Mouse (Mus musculus) heart, embryonic 12.5 days (tissue): Measurements from ENCODE around the gene Il1rapl1. TPM values are rescaled to one million over a fixed set of nuclear protein-coding genes. Genes with fewer than 3 reads are reported as not detected.
A peak's percentile ranks its signal among the peaks of the same experiment; 100 is the strongest.

Experiments
- ATAC-seq: fragments of 200-750 bp; cut with Nextera tagmentation; 2 replicates; pipeline ENCODE4 v1.8.0; 2017; ENCODE audit warnings: moderate TSS enrichment, moderate library complexity; ENCODE audit not compliant: insufficient number of reproducible peaks, low FRiP score
- H3K27ac ChIP-seq: fragments of 300-500 bp; sonication (generic); 2 replicates; pipeline ENCODE4 v1.5.1; 2016; ENCODE audit warnings: mild to moderate bottlenecking, moderate library complexity; ENCODE audit not compliant: poor library complexity, severe bottlenecking
- H3K27me3 ChIP-seq: fragments of 300-500 bp; sonication (generic); replicated peaks from 2 replicates; pipeline ENCODE4 v1.6.1; 2016; ENCODE audit warnings: mild to moderate bottlenecking, moderate library complexity
- H3K36me3 ChIP-seq: fragments of 300-500 bp; sonication (generic); 2 replicates; pipeline ENCODE4 v1.6.1; 2016; ENCODE audit warnings: mild to moderate bottlenecking, moderate library complexity
- H3K4me1 ChIP-seq: fragments of 300-500 bp; sonication (generic); replicated peaks from 2 replicates; pipeline ENCODE4 v1.6.1; 2016; ENCODE audit warnings: mild to moderate bottlenecking
- H3K4me2 ChIP-seq: fragments of 300-500 bp; sonication (generic); 2 replicates; pipeline ENCODE4 v1.6.1; 2016; ENCODE audit warnings: mild to moderate bottlenecking, moderate library complexity
- H3K4me3 ChIP-seq: fragments of 300-500 bp; sonication (generic); 2 replicates; pipeline ENCODE4 v1.5.1; 2016; ENCODE audit warnings: mild to moderate bottlenecking
- H3K9ac ChIP-seq: fragments of 300-500 bp; sonication (generic); 2 replicates; pipeline ENCODE4 v1.6.1; 2016; ENCODE audit warnings: mild to moderate bottlenecking, moderate library complexity
- H3K9me3 ChIP-seq: fragments of 300-500 bp; sonication (generic); replicated peaks from 2 replicates; pipeline ENCODE4 v1.6.1; 2016; ENCODE audit warnings: mild to moderate bottlenecking, moderate library complexity
- WGBS: fragments of 180-500 bp; shearing (Covaris S2); methylation state at CpG from one replicate; pipeline ENCODE4 v1.1.7; 2016; 5-methylcytosine and 5-hydroxymethylcytosine counted together
- polyA plus RNA-seq: library from polyadenylated mRNA; unstranded; fragments of >200 nt; fragmentation: Nextera tagmentation; extraction: Ambion mirVana; gene quantifications from 2 replicates; pipeline ENCODE4 v1.2.1, GENCODE M21; 2016

Gene Il1rapl1
- 0.15 and 0.26 TPM in 2 replicates for polyA plus RNA-seq

- no peak within 1 kb of the TSS for H3K9ac ChIP-seq
- no peaks in the 10 kb centered on the region for H3K36me3 ChIP-seq
- peak within 1 kb of the TSS; percentile 44 for H3K4me3 ChIP-seq
- H3K4me1 ChIP-seq = no peaks in the 10 kb centered on the region
- H3K27me3 ChIP-seq = no peaks in the 10 kb centered on the region; the same call in 1 of the 2 replicates
- 26% methylated on average over 12 of the region's 12 CpGs for WGBS
- H3K27ac ChIP-seq = no peak within 1 kb of the TSS
- ATAC-seq = no peak
- H3K4me2 ChIP-seq = peak within 1 kb of the TSS; percentile 77
- no peaks in the 10 kb centered on the region for H3K9me3 ChIP-seq
These were observed at the start of gene Il1rapl1 for GRCm38 (mm10) chrX:88115609-88116073. Gene Il1rapl1, minus strand, starts transcription at chrX:88115645.

GRCm38 (mm10) chrX:88158037-88158436 is 42.6 kb upstream of the Il1rapl1 start:
- H3K4me1 ChIP-seq = no peaks in the 10 kb centered on the region
- H3K36me3 ChIP-seq = no peaks in the 10 kb centered on the region
- H3K4me3 ChIP-seq = no peak overlapping the region
- H3K27ac ChIP-seq = no peak overlapping the region
- no peak for ATAC-seq
- H3K4me2 ChIP-seq = no peak overlapping the region
- H3K9me3 ChIP-seq = no peaks in the 10 kb centered on the region
- 42% methylated on average over 2 of the region's 2 CpGs for WGBS
- H3K27me3 ChIP-seq = no peaks in the 10 kb centered on the region
- no peak overlapping the region for H3K9ac ChIP-seq

- no peaks in the 10 kb centered on the region for H3K27me3 ChIP-seq
- ATAC-seq = no peak
- H3K9ac ChIP-seq = no peak overlapping the region
- H3K4me3 ChIP-seq = no peak overlapping the region
- H3K9me3 ChIP-seq = no peaks in the 10 kb centered on the region
- no peaks in the 10 kb centered on the region for H3K4me1 ChIP-seq
- WGBS = 51% methylated on average over 3 of the region's 3 CpGs
- no peak overlapping the region for H3K27ac ChIP-seq
- no peak overlapping the region for H3K4me2 ChIP-seq
- H3K36me3 ChIP-seq = no peaks in the 10 kb centered on the region
These were observed 10.2 kb upstream of the Il1rapl1 start for GRCm38 (mm10) chrX:88125612-88126011.

GRCm38 (mm10) chrX:88120070-88120469 is 4.6 kb upstream of the Il1rapl1 start:
- Histone ChIP-seq H3K4me2 (no peak overlapping the region), H3K27ac (no peak overlapping the region), H3K4me1 (no peaks in the 10 kb centered on the region), H3K27me3 (no peaks in the 10 kb centered on the region; the same call in 1 of the 2 replicates), H3K36me3 (no peaks in the 10 kb centered on the region), H3K9ac (no peak overlapping the region), H3K9me3 (no peaks in the 10 kb centered on the region), H3K4me3 (no peak overlapping the region)
- no peak for ATAC-seq
- WGBS = 68% methylated on average over 3 of the region's 3 CpGs

GRCm38 (mm10) chrX:88117858-88118257 is 2.4 kb upstream of the Il1rapl1 start:
- H3K27ac ChIP-seq = no peak overlapping the region
- 43% methylated on average over 3 of the region's 3 CpGs for WGBS
- H3K9ac ChIP-seq = no peak overlapping the region
- H3K4me2 ChIP-seq = no peak overlapping the region
- no peaks in the 10 kb centered on the region for H3K4me1 ChIP-seq
- H3K4me3 ChIP-seq = no peak overlapping the region
- no peak for ATAC-seq
- no peaks in the 10 kb centered on the region; the same call in 1 of the 2 replicates for H3K27me3 ChIP-seq
- H3K9me3 ChIP-seq = no peaks in the 10 kb centered on the region
- H3K36me3 ChIP-seq = no peaks in the 10 kb centered on the region

- H3K9ac ChIP-seq = no peak overlapping the region
- no peak for ATAC-seq
- H3K4me2 ChIP-seq = peak overlapping the region; percentile 77
- H3K27me3 ChIP-seq = no peaks in the 10 kb centered on the region; the same call in 1 of the 2 replicates
- H3K4me3 ChIP-seq = peak overlapping the region; percentile 44
- 8% methylated on average over 3 of the region's 3 CpGs for WGBS
- H3K9me3 ChIP-seq = no peaks in the 10 kb centered on the region
- H3K27ac ChIP-seq = no peak overlapping the region
- H3K36me3 ChIP-seq = no peaks in the 10 kb centered on the region
- no peaks in the 10 kb centered on the region for H3K4me1 ChIP-seq
These were observed 881 bp upstream of the Il1rapl1 start for GRCm38 (mm10) chrX:88116326-88116725.

- no peaks in the 10 kb centered on the region; the same call in 1 of the 2 replicates for H3K27me3 ChIP-seq
- no peaks in the 10 kb centered on the region for H3K4me1 ChIP-seq
- H3K9ac ChIP-seq = no peak overlapping the region
- H3K4me3 ChIP-seq = no peak overlapping the region
- no peak overlapping the region for H3K27ac ChIP-seq
- H3K9me3 ChIP-seq = no peaks in the 10 kb centered on the region
- H3K36me3 ChIP-seq = no peaks in the 10 kb centered on the region
- ATAC-seq = no peak
- H3K4me2 ChIP-seq = no peak overlapping the region
- 45% methylated on average over 6 of the region's 6 CpGs for WGBS
These were observed 1.9 kb downstream of the Il1rapl1 start for GRCm38 (mm10) chrX:88113561-88113960.

GRCm38 (mm10) chrX:88112254-88112653 is 3.2 kb downstream of the Il1rapl1 start:
- no peaks in the 10 kb centered on the region for H3K4me1 ChIP-seq
- no peak overlapping the region for H3K9ac ChIP-seq
- H3K27ac ChIP-seq = no peak overlapping the region
- H3K9me3 ChIP-seq = no peaks in the 10 kb centered on the region
- no peaks in the 10 kb centered on the region; the same call in 1 of the 2 replicates for H3K27me3 ChIP-seq
- H3K4me3 ChIP-seq = no peak overlapping the region
- no peak overlapping the region for H3K4me2 ChIP-seq
- H3K36me3 ChIP-seq = no peaks in the 10 kb centered on the region
- WGBS = 37% methylated on average over 2 of the region's 2 CpGs
- no peak for ATAC-seq

- H3K4me3 ChIP-seq = no peak overlapping the region
- H3K4me2 ChIP-seq = no peak overlapping the region
- H3K27me3 ChIP-seq = no peaks in the 10 kb centered on the region; the same call in 1 of the 2 replicates
- no peaks in the 10 kb centered on the region for H3K9me3 ChIP-seq
- no peak for ATAC-seq
- H3K4me1 ChIP-seq = no peaks in the 10 kb centered on the region
- 77% methylated on average over 2 of the region's 2 CpGs for WGBS
- no peaks in the 10 kb centered on the region for H3K36me3 ChIP-seq
- no peak overlapping the region for H3K9ac ChIP-seq
- no peak overlapping the region for H3K27ac ChIP-seq
These were observed 5.7 kb downstream of the Il1rapl1 start for GRCm38 (mm10) chrX:88109733-88110132.

- H3K4me2 ChIP-seq = no peak overlapping the region
- H3K27me3 ChIP-seq = no peaks in the 10 kb centered on the region
- ATAC-seq = no peak
- H3K9ac ChIP-seq = no peak overlapping the region
- no peak overlapping the region for H3K4me3 ChIP-seq
- no peaks in the 10 kb centered on the region for H3K9me3 ChIP-seq
- H3K36me3 ChIP-seq = no peaks in the 10 kb centered on the region
- H3K27ac ChIP-seq = no peak overlapping the region
- H3K4me1 ChIP-seq = no peaks in the 10 kb centered on the region
These were observed 21.4 kb downstream of the Il1rapl1 start for GRCm38 (mm10) chrX:88093936-88094569.

- H3K9ac ChIP-seq = no peak overlapping the region
- no peak overlapping the region for H3K27ac ChIP-seq
- WGBS = 48% methylated on average over 2 of the region's 2 CpGs
- no peaks in the 10 kb centered on the region for H3K4me1 ChIP-seq
- H3K36me3 ChIP-seq = no peaks in the 10 kb centered on the region
- no peak for ATAC-seq
- no peaks in the 10 kb centered on the region for H3K9me3 ChIP-seq
- no peaks in the 10 kb centered on the region for H3K27me3 ChIP-seq
- H3K4me3 ChIP-seq = no peak overlapping the region
- H3K4me2 ChIP-seq = no peak overlapping the region
These were observed 25.6 kb downstream of the Il1rapl1 start for GRCm38 (mm10) chrX:88089873-88090272.
